Mouse (Mus musculus) embryonic facial prominence, embryonic 14.5 days (tissue): ENCODE measurements around the gene AI182371. TPM values are rescaled to one million over a fixed set of nuclear protein-coding genes. Genes with fewer than 3 reads are reported as not detected.

Source experiments
- ATAC-seq: fragments of 200-750 bp; cut with Nextera tagmentation; 2 replicates; pipeline ENCODE4 v1.8.0; 2017; ENCODE audit warnings: low read depth, moderate number of reproducible peaks, moderate TSS enrichment
- DNase-seq: peaks from one replicate; pipeline ENCODE4 v3.0.0-alpha.2; 2015; ENCODE audit warnings: low spot score
- H3K27ac ChIP-seq: fragments of 300-500 bp; sonication (generic); replicated peaks from 2 replicates; pipeline ENCODE4 v1.5.1; 2014; ENCODE audit warnings: low read depth, mild to moderate bottlenecking, low read length, moderate library complexity
- H3K27me3 ChIP-seq: fragments of 300-500 bp; sonication (generic); replicated peaks from 2 replicates; pipeline ENCODE4 v1.6.1; 2014; ENCODE audit warnings: low read length; ENCODE audit not compliant: control insufficient read depth, insufficient read depth
- H3K36me3 ChIP-seq: fragments of 300-500 bp; sonication (generic); 2 replicates; pipeline ENCODE4 v1.6.1; 2014; ENCODE audit warnings: low read length, mixed read lengths; ENCODE audit not compliant: control insufficient read depth, insufficient read depth
- H3K4me1 ChIP-seq: fragments of 300-500 bp; sonication (generic); 2 replicates; pipeline ENCODE4 v1.6.1; 2014; ENCODE audit warnings: antibody characterized with exemption, low read length; ENCODE audit not compliant: control insufficient read depth, insufficient read depth
- H3K4me2 ChIP-seq: fragments of 300-500 bp; sonication (generic); 2 replicates; pipeline ENCODE4 v1.6.1; 2014; ENCODE audit warnings: low read depth, mild to moderate bottlenecking, low read length, moderate library complexity, mixed read lengths
- H3K4me3 ChIP-seq: fragments of 300-500 bp; sonication (generic); 2 replicates; pipeline ENCODE4 v1.5.1; 2014; ENCODE audit warnings: low read depth, mild to moderate bottlenecking, low read length
- H3K9ac ChIP-seq: fragments of 300-500 bp; sonication (generic); 2 replicates; pipeline ENCODE4 v1.6.1; 2014; ENCODE audit warnings: low read depth, mild to moderate bottlenecking, low read length, moderate library complexity, mixed read lengths
- H3K9me3 ChIP-seq: fragments of 300-500 bp; sonication (generic); 2 replicates; pipeline ENCODE4 v1.6.1; 2016; ENCODE audit warnings: low read length; ENCODE audit not compliant: control insufficient read depth
- WGBS: fragments of 180-500 bp; shearing (Covaris S2); extraction: QIAGEN DNeasy Blood & Tissue Kit; methylation state at CpG from one replicate; pipeline ENCODE4 v1.1.7; 2014; 5-methylcytosine and 5-hydroxymethylcytosine counted together
- polyA plus RNA-seq: library from polyadenylated mRNA; unstranded; fragments of >200 nt; fragmentation: Nextera tagmentation; extraction: Ambion mirVana; gene quantifications from 2 replicates; pipeline ENCODE4 v1.2.1, GENCODE M21; 2014

Gene AI182371
- 0.46 TPM in 1 of 2 replicates, not detected in the other for polyA plus RNA-seq

DNA sequence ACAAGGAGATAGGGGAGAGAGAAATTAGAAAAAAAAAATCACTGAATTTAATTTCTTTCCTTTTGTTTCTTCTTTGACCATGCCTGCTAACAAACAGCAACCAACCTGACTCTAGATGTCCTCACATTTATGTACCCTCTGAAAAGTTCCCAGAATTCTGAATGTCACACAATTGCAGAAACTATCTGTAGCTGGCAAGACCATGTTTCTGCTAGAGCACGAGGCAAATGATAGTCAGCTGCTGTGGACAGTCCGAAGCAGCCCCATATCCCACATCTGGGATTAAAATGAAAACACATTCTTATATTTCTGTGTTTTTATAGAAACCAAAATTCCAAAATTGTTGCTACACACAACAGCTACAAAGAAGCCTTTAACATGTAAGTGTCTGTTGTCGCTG, at the start of gene AI182371:
TSS of gene AI182371 (minus strand) at position 101 of the 400 bp plus-strand sequence.
- DNase-seq (no peak), ATAC-seq (no peak)
- H3K36me3 ChIP-seq: no peaks in the 10 kb centered on the region
- H3K9ac ChIP-seq: no peak within 1 kb of the TSS
- no peak within 1 kb of the TSS for H3K4me3 ChIP-seq
- no peaks in the 10 kb centered on the region for H3K9me3 ChIP-seq
- H3K4me2 ChIP-seq: no peak within 1 kb of the TSS
- no peak within 1 kb of the TSS for H3K27ac ChIP-seq
- WGBS: 80% methylated on average over 3 of the region's 3 CpGs
- H3K27me3 ChIP-seq: no peaks in the 10 kb centered on the region
- no peaks in the 10 kb centered on the region for H3K4me1 ChIP-seq

- no peak overlapping the region for H3K4me2 ChIP-seq
- DNase-seq (no peak), ATAC-seq (no peak)
- H3K27me3 ChIP-seq: no peaks in the 10 kb centered on the region
- WGBS: 88% methylated on average over 10 of the region's 10 CpGs
- H3K36me3 ChIP-seq: peaks cover 98% of the 10 kb centered on the region
- no peak overlapping the region for H3K27ac ChIP-seq
- no peak overlapping the region for H3K9ac ChIP-seq
- H3K4me3 ChIP-seq: no peak overlapping the region
- no peaks in the 10 kb centered on the region for H3K4me1 ChIP-seq
- H3K9me3 ChIP-seq: no peaks in the 10 kb centered on the region
Measured at GRCm38 (mm10) chr2:35148806-35149205, 47.5 kb upstream of the AI182371 start.

GRCm38 (mm10) chr2:35141673-35142072, 40.3 kb upstream of the AI182371 start:
- Histone ChIP-seq H3K27me3 (no peaks in the 10 kb centered on the region), H3K4me3 (no peak overlapping the region), H3K9me3 (no peaks in the 10 kb centered on the region), H3K9ac (no peak overlapping the region), H3K4me1 (no peaks in the 10 kb centered on the region), H3K4me2 (no peak overlapping the region), H3K27ac (no peak overlapping the region), H3K36me3 (peaks cover 93% of the 10 kb centered on the region)
- no peak for DNase-seq
- ATAC-seq: no peak
- 89% methylated on average over 3 of the region's 3 CpGs for WGBS

DNA sequence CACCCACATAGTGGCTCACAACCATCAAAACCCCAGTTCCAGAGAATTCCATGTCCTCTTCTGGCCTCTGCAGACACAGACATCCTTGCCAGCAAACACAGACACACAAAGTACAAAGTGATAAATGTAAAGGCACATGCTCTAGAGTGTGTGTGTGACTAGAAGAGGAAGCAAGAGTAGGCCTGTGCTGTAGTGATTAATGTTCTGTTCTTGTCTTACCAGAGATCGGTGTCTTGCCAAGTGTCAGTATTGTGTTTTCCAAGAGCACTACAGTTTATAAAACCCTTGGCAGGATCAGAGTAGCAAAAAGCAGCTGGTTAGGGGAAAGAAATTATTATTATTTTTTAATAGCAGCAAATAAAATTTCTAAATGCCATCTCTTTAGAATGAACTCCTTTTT, 37.2 kb upstream of the AI182371 start:
- Histone ChIP-seq H3K4me1 (no peaks in the 10 kb centered on the region), H3K9me3 (no peaks in the 10 kb centered on the region), H3K4me2 (no peak overlapping the region), H3K27me3 (no peaks in the 10 kb centered on the region), H3K9ac (no peak overlapping the region), H3K27ac (no peak overlapping the region), H3K4me3 (no peak overlapping the region), H3K36me3 (peaks cover 76% of the 10 kb centered on the region)
- 92% methylated on average over 1 of the region's 1 CpGs for WGBS
- DNase-seq: no peak
- no peak for ATAC-seq

GRCm38 (mm10) chr2:35133891-35134290, 32.5 kb upstream of the AI182371 start:
- ATAC-seq: no peak
- Histone ChIP-seq H3K27me3 (no peaks in the 10 kb centered on the region), H3K9ac (no peak overlapping the region), H3K4me3 (no peak overlapping the region), H3K4me2 (no peak overlapping the region), H3K9me3 (no peaks in the 10 kb centered on the region), H3K36me3 (peaks cover 35% of the 10 kb centered on the region), H3K4me1 (peaks cover 2% of the 10 kb centered on the region; the same call in 1 of the 2 replicates), H3K27ac (no peak overlapping the region)
- WGBS: 70% methylated on average over 5 of the region's 5 CpGs
- DNase-seq: no peak

DNA sequence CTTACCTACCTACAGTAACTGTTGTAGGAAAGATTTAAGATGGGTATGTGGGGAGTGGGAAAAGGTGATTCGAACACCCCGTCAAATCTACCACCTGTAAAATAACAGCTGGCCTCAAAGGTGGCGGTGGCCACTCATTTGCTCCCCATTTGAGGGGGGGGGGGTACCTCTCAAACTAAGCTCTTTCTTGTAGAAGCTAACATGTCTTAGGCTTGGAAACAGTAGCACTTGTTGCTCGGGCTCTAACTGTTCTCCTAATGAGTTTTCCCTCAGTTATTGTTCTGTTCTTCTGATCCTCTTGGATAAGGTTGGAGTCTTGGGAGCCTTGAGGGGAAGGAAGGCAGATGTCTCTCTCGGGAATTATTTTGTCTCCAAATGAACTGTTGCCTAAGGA, 31.3 kb upstream of the AI182371 start:
- Histone ChIP-seq H3K4me3 (peak overlapping the region; percentile 48), H3K4me2 (peak overlapping the region; percentile 75), H3K27ac (peak overlapping the region; percentile 86), H3K36me3 (peaks cover 27% of the 10 kb centered on the region), H3K4me1 (peaks cover 2% of the 10 kb centered on the region; the same call in 1 of the 2 replicates), H3K27me3 (no peaks in the 10 kb centered on the region), H3K9me3 (no peaks in the 10 kb centered on the region), H3K9ac (peak overlapping the region; percentile 52)
- WGBS: 6% methylated on average over 5 of the region's 5 CpGs
- ATAC-seq (no peak), DNase-seq (peak; percentile 14)

GRCm38 (mm10) chr2:35131991-35132661, 30.8 kb upstream of the AI182371 start:
- Histone ChIP-seq H3K9ac (peak overlapping the region; percentile 52), H3K9me3 (no peaks in the 10 kb centered on the region), H3K27me3 (no peaks in the 10 kb centered on the region), H3K27ac (peak overlapping the region; percentile 86), H3K36me3 (peaks cover 26% of the 10 kb centered on the region), H3K4me3 (peak overlapping the region; percentile 48), H3K4me2 (peak overlapping the region; percentile 75), H3K4me1 (peaks cover 2% of the 10 kb centered on the region; the same call in 1 of the 2 replicates)
- peak; percentile 100 for ATAC-seq
- WGBS: under 1% methylated on average over 21 of the region's 21 CpGs
- DNase-seq: peak; percentile 98

- DNase-seq (no peak), ATAC-seq (no peak)
- Histone ChIP-seq H3K27ac (peak overlapping the region; percentile 86), H3K4me3 (peak overlapping the region; percentile 48), H3K36me3 (peaks cover 21% of the 10 kb centered on the region), H3K9me3 (no peaks in the 10 kb centered on the region), H3K4me2 (peak overlapping the region; percentile 75), H3K27me3 (no peaks in the 10 kb centered on the region), H3K4me1 (peaks cover 2% of the 10 kb centered on the region; the same call in 1 of the 2 replicates), H3K9ac (peak overlapping the region; percentile 42; the same call in 1 of the 2 replicates)
Measured at GRCm38 (mm10) chr2:35131491-35131890, 30.1 kb upstream of the AI182371 start.

- H3K4me1 ChIP-seq: no peaks in the 10 kb centered on the region
- no peak overlapping the region for H3K27ac ChIP-seq
- no peaks in the 10 kb centered on the region for H3K9me3 ChIP-seq
- 73% methylated on average over 7 of the region's 7 CpGs for WGBS
- peaks cover 23% of the 10 kb centered on the region for H3K36me3 ChIP-seq
- H3K27me3 ChIP-seq: no peaks in the 10 kb centered on the region
- H3K4me2 ChIP-seq: no peak overlapping the region
- no peak overlapping the region for H3K9ac ChIP-seq
- ATAC-seq (no peak), DNase-seq (peak; percentile 14)
- H3K4me3 ChIP-seq: no peak overlapping the region
Measured at GRCm38 (mm10) chr2:35124716-35125115, 23.4 kb upstream of the AI182371 start.
